ENCODE assay signal across 9 mouse cellular contexts in the genomic region with DNA sequence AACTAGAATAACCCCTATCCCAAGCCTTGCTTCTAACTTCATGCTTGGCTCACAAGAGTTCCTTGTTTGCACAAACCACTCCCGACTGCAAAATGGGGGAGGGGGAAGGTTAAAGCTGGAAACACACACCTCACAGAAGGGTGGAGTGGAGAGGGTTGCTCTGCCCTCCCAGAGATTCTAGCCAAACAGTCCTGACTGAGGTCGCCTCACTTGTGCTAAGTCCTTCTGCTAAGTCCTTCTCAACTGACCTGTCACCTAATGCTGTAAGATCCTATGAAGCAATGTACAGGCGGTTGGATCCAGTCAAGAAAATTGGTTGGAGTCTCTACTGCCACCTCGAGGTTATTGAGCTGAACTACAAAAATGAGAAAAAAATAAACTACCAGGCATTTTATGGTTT. TPM values are rescaled to one million over a fixed set of nuclear protein-coding genes. Genes with fewer than 3 reads are reported as not detected.
DNase-seq lines count a peak whose midpoint lies in the region; ATAC-seq and TF ChIP-seq lines count a peak whose summit lies in the region.
"Had no signal": no experiment of that assay in that cellular context is flagged by ENCODE, and none has a peak within 500 bp of the region (broad histone marks: within the 10 kb centered on the region; RNA-seq: fewer than 3 reads in every experiment).

No protein-coding gene starts in this region.

- H3K27me3 ChIP-seq in forebrain, embryonic 14.5 days (replicated peaks; ENCODE audit: control insufficient read depth, insufficient read depth, low read length): no peaks in the 10 kb centered on the region
- no peaks in the 10 kb centered on the region for H3K27me3 ChIP-seq in forebrain, embryonic 16.5 days (replicated peaks; ENCODE audit: control insufficient read depth, insufficient read depth, low read length)
- H3K27me3 ChIP-seq in heart, postnatal 0 days (ENCODE audit: control insufficient read depth, insufficient read depth, low read length): no peaks in the 10 kb centered on the region
- no peaks in the 10 kb centered on the region for H3K27me3 ChIP-seq in midbrain, embryonic 13.5 days
- H3K27me3 ChIP-seq: limb, embryonic 15.5 days had no signal

- TF ChIP-seq CTCF in heart, postnatal 0 days (IDR thresholded peaks at IDR 0.05; ENCODE audit: low read depth): peak; percentile 65

- H3K4me3 ChIP-seq in forebrain, embryonic 14.5 days (ENCODE audit: low read depth, low read length): no peak overlapping the region
- no peak overlapping the region for H3K4me3 ChIP-seq in forebrain, embryonic 16.5 days (replicated peaks; ENCODE audit: low read length)
- H3K4me3 ChIP-seq in heart, postnatal 0 days (ENCODE audit: low read depth, low read length): no peak overlapping the region
- H3K4me3 ChIP-seq in midbrain, embryonic 13.5 days (replicated peaks): no peak overlapping the region
- H3K4me3 ChIP-seq: limb, embryonic 15.5 days had no signal

- TF ChIP-seq EP300 in heart, postnatal 0 days (IDR thresholded peaks at IDR 0.05; ENCODE audit: low read depth): no peak

- no peaks in the 10 kb centered on the region for H3K4me1 ChIP-seq in forebrain, embryonic 14.5 days (ENCODE audit: control insufficient read depth, insufficient read depth, low read length)
- H3K4me1 ChIP-seq in forebrain, embryonic 16.5 days (replicated peaks; ENCODE audit: control insufficient read depth, insufficient read depth, low read length): no peaks in the 10 kb centered on the region
- H3K4me1 ChIP-seq in heart, postnatal 0 days (ENCODE audit: control insufficient read depth, insufficient read depth): peaks cover 5% of the 10 kb centered on the region; the same call in 1 of the 2 replicates
- no peaks in the 10 kb centered on the region for H3K4me1 ChIP-seq in midbrain, embryonic 13.5 days (replicated peaks)

- no peaks in the 10 kb centered on the region for H3K9me3 ChIP-seq in forebrain, embryonic 14.5 days (replicated peaks; ENCODE audit: control insufficient read depth, low read length)
- no peaks in the 10 kb centered on the region for H3K9me3 ChIP-seq in forebrain, embryonic 16.5 days (ENCODE audit: control insufficient read depth, low read length)
- no peaks in the 10 kb centered on the region for H3K9me3 ChIP-seq in heart, postnatal 0 days (replicated peaks; ENCODE audit: control insufficient read depth, low read length)
- no peaks in the 10 kb centered on the region for H3K9me3 ChIP-seq in midbrain, embryonic 13.5 days
- H3K9me3 ChIP-seq: limb, embryonic 15.5 days had no signal

- H3K9ac ChIP-seq in forebrain, embryonic 14.5 days (ENCODE audit: low read length): no peak overlapping the region
- H3K9ac ChIP-seq in forebrain, embryonic 16.5 days (replicated peaks; ENCODE audit: low read depth, low read length): no peak overlapping the region
- H3K9ac ChIP-seq in heart, postnatal 0 days (replicated peaks; ENCODE audit: low read depth, low read length): no peak overlapping the region
- no peak overlapping the region for H3K9ac ChIP-seq in midbrain, embryonic 13.5 days (replicated peaks)
- H3K9ac ChIP-seq: limb, embryonic 15.5 days had no signal

- no peak for ATAC-seq in forebrain, embryonic 14.5 days
- ATAC-seq in forebrain, embryonic 16.5 days: no peak
- ATAC-seq in heart, postnatal 0 days (ENCODE audit: insufficient read depth, low read depth): peak; percentile 49
- no peak for ATAC-seq in midbrain, embryonic 13.5 days

- H3K4me2 ChIP-seq in forebrain, embryonic 14.5 days (ENCODE audit: low read length): no peak overlapping the region
- H3K4me2 ChIP-seq in forebrain, embryonic 16.5 days (ENCODE audit: low read length): no peak overlapping the region
- H3K4me2 ChIP-seq in heart, postnatal 0 days (ENCODE audit: low read depth, low read length): no peak overlapping the region
- H3K4me2 ChIP-seq in midbrain, embryonic 13.5 days (replicated peaks): no peak overlapping the region
- H3K4me2 ChIP-seq: limb, embryonic 15.5 days had no signal

- no peaks in the 10 kb centered on the region for H3K36me3 ChIP-seq in forebrain, embryonic 14.5 days (ENCODE audit: control insufficient read depth, insufficient read depth, low read length)
- H3K36me3 ChIP-seq in forebrain, embryonic 16.5 days (ENCODE audit: control insufficient read depth, insufficient read depth): no peaks in the 10 kb centered on the region
- H3K36me3 ChIP-seq in heart, postnatal 0 days (replicated peaks; ENCODE audit: control insufficient read depth, insufficient read depth, low read length): no peaks in the 10 kb centered on the region
- no peaks in the 10 kb centered on the region for H3K36me3 ChIP-seq in midbrain, embryonic 13.5 days
- H3K36me3 ChIP-seq: limb, embryonic 15.5 days had no signal

- DNase-seq in forebrain, embryonic 14.5 days (ENCODE audit: low spot score): peak; percentile 72
- DNase-seq in thymus, postnatal 0 days (ENCODE audit: low spot score): peak; percentile 54
- no peak for DNase-seq in thymus, adult 18-20 months
- peak; percentile 78 for DNase-seq in heart, postnatal 0 days (ENCODE audit: low spot score)
- peak; percentile 42 to 74 for DNase-seq in lung, postnatal 4 days
- DNase-seq in neural tube, embryonic 10.5 days (ENCODE audit: extremely low spot score, low spot score): no peak

- no peak overlapping the region for H3K27ac ChIP-seq in forebrain, embryonic 14.5 days (ENCODE audit: low read depth, low read length)
- H3K27ac ChIP-seq in forebrain, embryonic 16.5 days (ENCODE audit: low read length): no peak overlapping the region
- H3K27ac ChIP-seq in heart, postnatal 0 days (ENCODE audit: low read depth): no peak overlapping the region
- H3K27ac ChIP-seq in midbrain, embryonic 13.5 days: no peak overlapping the region
- H3K27ac ChIP-seq: limb, embryonic 15.5 days had no signal

- 26% methylated on average over 4 of the region's 4 CpGs for WGBS in forebrain, embryonic 14.5 days
- WGBS in forebrain, embryonic 16.5 days: 22% methylated on average over 4 of the region's 4 CpGs
- 15% methylated on average over 4 of the region's 4 CpGs for WGBS in heart, postnatal 0 days
- 37% methylated on average over 4 of the region's 4 CpGs for WGBS in midbrain, embryonic 13.5 days

RNA-seq across cellular contexts. Expression of a gene that starts 52.9 kb away (rescaled TPM):
- 1.2 and 2.2 TPM in 2 replicates for polyA plus RNA-seq in forebrain, embryonic 14.5 days (2014; fragmentation: Nextera tagmentation; extraction: Ambion mirVana)
- 5.6 and 5.8 TPM in 2 replicates for polyA plus RNA-seq in forebrain, embryonic 16.5 days (2015; fragmentation: Nextera tagmentation; extraction: Ambion mirVana)
- 8.0 and 15.6 TPM in 2 replicates for polyA plus RNA-seq in thymus, postnatal 0 days (2015; fragmentation: Nextera tagmentation; extraction: Ambion mirVana)
- 20.7 and 30.1 TPM in 2 replicates for total RNA-seq in heart, postnatal 0 days (2014; rRNA removed; ENCODE audit: low replicate concordance)
- polyA plus RNA-seq in heart, postnatal 0 days (2015; fragmentation: Nextera tagmentation; extraction: Ambion mirVana): 7.1 and 7.8 TPM in 2 replicates
- polyA plus RNA-seq in midbrain, embryonic 13.5 days (2015; fragmentation: Nextera tagmentation; extraction: Ambion mirVana): 3.7 TPM in 2 replicates

Comparison
In these comparisons a context has a peak if more than half of its experiments do, and no peak if none do; other contexts are left out.
1. DNase-seq: peak in forebrain, embryonic 14.5 days (single experiment), thymus, postnatal 0 days (single experiment), heart, postnatal 0 days (single experiment) and lung, postnatal 4 days (2 of 2); none in thymus, adult 18-20 months (0 of 2) and neural tube, embryonic 10.5 days (single experiment).